Mouse (Mus musculus) megakaryocyte, embryonic 14.5 days (primary cell): ENCODE measurements around the gene Spata2l.
"Not testable (repeated sequence)": the region's sequence is repeated elsewhere in the genome, so short reads cannot be mapped to it uniquely, and the experiment has no call there.

Experiments
- FLI1 ChIP-seq: IDR thresholded peaks from 2 replicates; pipeline ENCODE4 v1.6.1; 2012; ENCODE audit warnings: low read length, inconsistent platforms, mixed read lengths
- GATA1 ChIP-seq: IDR thresholded peaks from 3 replicates; pipeline ENCODE4 v1.6.1; 2012; ENCODE audit warnings: mixed read lengths, low read length, inconsistent platforms, borderline replicate concordance

GRCm38 (mm10) chr8:123257593-123257992 is 21.6 kb upstream of the Spata2l start:
- TF ChIP-seq GATA1, FLI1: not testable (repeated sequence)
